Mouse (Mus musculus): Measurements from ENCODE around the gene Xylt1. TPM values are rescaled to one million over a fixed set of nuclear protein-coding genes. Genes with fewer than 3 reads are reported as not detected.

Gene Xylt1
- polyA plus RNA-seq, 1 experiment from 2014 or later = 1.1 TPM

DNA sequence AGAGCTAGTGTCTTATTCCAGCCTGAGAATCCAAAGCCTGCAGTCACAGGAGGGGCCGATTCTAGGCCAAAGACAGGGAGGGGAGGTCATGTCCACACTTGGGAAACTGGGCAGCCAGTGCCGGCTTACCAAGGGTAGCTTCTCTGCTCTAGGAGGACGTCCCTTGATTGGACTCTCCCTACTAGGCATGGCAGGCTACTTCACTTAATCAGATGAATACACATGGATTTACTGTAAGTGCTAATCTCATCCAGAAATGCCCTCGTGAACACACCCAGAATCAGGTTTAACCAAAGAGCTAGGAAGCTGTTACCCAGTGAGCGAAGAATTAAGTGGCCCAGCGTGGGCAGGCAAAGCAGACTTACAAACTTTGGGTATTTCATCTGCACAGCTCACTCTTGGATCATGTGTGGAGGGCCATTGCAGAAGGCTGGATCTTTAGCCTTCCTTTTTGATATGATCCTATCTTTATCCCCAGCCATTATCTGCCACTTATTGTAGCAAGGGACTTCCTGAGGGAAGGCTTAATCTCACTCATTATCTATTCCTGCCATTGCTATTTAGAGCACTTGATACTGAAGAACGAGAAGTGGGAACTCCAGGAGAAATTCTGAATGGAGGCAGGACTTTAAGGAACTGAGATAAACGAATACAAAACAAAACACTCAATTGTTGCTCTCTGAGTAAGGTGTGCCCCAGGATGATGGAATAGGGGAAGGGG is 28.6 kb downstream of the Xylt1 start:
- no peak overlapping the region for H3K4me3 ChIP-seq (ENCODE audit: low read length)
- no peaks in the 10 kb centered on the region for H3K9me3 ChIP-seq (replicated peaks; ENCODE audit: control insufficient read depth, low read length)
- H3K27ac ChIP-seq (ENCODE audit: low read length) = no peak overlapping the region
- no peak overlapping the region for H3K9ac ChIP-seq (ENCODE audit: low read length)
- WGBS = 71% methylated on average over 8 of the region's 8 CpGs
- H3K36me3 ChIP-seq (ENCODE audit: control insufficient read depth, insufficient read depth) = no peaks in the 10 kb centered on the region
- no peak overlapping the region for H3K4me2 ChIP-seq (ENCODE audit: low read depth, low read length)
- H3K27me3 ChIP-seq (ENCODE audit: control insufficient read depth, insufficient read depth, low read length) = no peaks in the 10 kb centered on the region
- no peak for ATAC-seq (replicated peaks; ENCODE audit: extremely low read depth, insufficient read depth, low FRiP score)
- peaks cover 16% of the 10 kb centered on the region for H3K4me1 ChIP-seq (ENCODE audit: control insufficient read depth, insufficient read depth, low read length)

DNA sequence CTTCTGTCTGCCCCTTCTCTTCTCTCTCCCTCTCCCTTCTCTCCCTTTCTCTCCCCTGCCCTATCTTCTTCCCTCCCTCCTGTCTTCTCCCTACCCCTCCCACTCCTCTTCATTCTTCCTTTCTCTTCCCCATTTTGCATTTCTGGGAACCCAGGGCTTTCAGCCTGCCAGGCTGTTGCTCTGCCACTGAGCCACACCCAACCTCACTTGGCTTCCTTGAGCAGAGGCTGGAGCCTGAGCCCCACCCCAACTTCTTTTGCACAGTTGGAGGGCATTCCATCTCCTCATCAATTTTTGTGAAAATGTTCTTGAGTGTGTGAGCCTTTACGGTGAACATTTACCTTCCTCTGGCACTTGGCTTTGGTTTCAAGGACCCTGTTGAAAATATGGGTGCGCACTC is 31.1 kb downstream of the Xylt1 start:
- ATAC-seq (replicated peaks; ENCODE audit: extremely low read depth, insufficient read depth, low FRiP score) = no peak
- no peak overlapping the region for H3K4me3 ChIP-seq (ENCODE audit: low read length)
- H3K4me2 ChIP-seq (ENCODE audit: low read depth, low read length) = no peak overlapping the region
- 80% methylated on average over 2 of the region's 2 CpGs for WGBS
- H3K9ac ChIP-seq (ENCODE audit: low read length) = no peak overlapping the region
- no peaks in the 10 kb centered on the region for H3K9me3 ChIP-seq (replicated peaks; ENCODE audit: control insufficient read depth, low read length)
- H3K27ac ChIP-seq (ENCODE audit: low read length) = no peak overlapping the region
- H3K4me1 ChIP-seq (ENCODE audit: control insufficient read depth, insufficient read depth, low read length) = peaks cover 15% of the 10 kb centered on the region
- no peaks in the 10 kb centered on the region for H3K36me3 ChIP-seq (ENCODE audit: control insufficient read depth, insufficient read depth)
- no peaks in the 10 kb centered on the region for H3K27me3 ChIP-seq (ENCODE audit: control insufficient read depth, insufficient read depth, low read length)

DNA sequence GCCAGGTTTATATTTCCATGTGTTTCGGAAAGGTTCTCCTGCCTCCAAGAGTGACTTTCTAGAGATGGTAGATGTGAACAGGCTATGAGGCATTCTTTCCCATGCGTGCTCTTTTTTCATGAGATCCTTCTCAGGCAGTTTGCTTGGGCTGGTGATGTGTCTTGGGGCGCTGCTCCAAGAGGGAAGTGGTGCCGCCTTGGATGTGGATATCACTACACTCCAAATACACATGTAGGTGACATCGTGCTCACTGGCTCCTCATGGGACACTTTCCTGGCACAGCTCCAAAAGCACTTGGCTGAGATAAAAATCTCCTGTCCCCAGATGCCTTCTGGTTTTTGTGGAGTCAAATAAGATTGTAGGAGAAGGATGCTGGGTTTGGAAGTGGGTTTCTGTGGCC is 31.6 kb downstream of the Xylt1 start:
- 51% methylated on average over 5 of the region's 5 CpGs for WGBS
- H3K27me3 ChIP-seq (ENCODE audit: control insufficient read depth, insufficient read depth, low read length) = no peaks in the 10 kb centered on the region
- H3K27ac ChIP-seq (ENCODE audit: low read length) = no peak overlapping the region
- peaks cover 14% of the 10 kb centered on the region for H3K4me1 ChIP-seq (ENCODE audit: control insufficient read depth, insufficient read depth, low read length)
- no peak overlapping the region for H3K4me3 ChIP-seq (ENCODE audit: low read length)
- no peaks in the 10 kb centered on the region for H3K36me3 ChIP-seq (ENCODE audit: control insufficient read depth, insufficient read depth)
- no peak for ATAC-seq (replicated peaks; ENCODE audit: extremely low read depth, insufficient read depth, low FRiP score)
- H3K4me2 ChIP-seq (ENCODE audit: low read depth, low read length) = no peak overlapping the region
- no peak overlapping the region for H3K9ac ChIP-seq (ENCODE audit: low read length)
- H3K9me3 ChIP-seq (replicated peaks; ENCODE audit: control insufficient read depth, low read length) = no peaks in the 10 kb centered on the region

- H3K4me1 ChIP-seq (ENCODE audit: control insufficient read depth, insufficient read depth, low read length) = peaks cover 14% of the 10 kb centered on the region
- no peaks in the 10 kb centered on the region for H3K36me3 ChIP-seq (ENCODE audit: control insufficient read depth, insufficient read depth)
- peak; percentile 53; the same call in 1 of the 2 replicates for ATAC-seq (replicated peaks; ENCODE audit: extremely low read depth, insufficient read depth, low FRiP score)
- no peaks in the 10 kb centered on the region for H3K27me3 ChIP-seq (ENCODE audit: control insufficient read depth, insufficient read depth, low read length)
- H3K4me3 ChIP-seq (ENCODE audit: low read length) = no peak overlapping the region
- H3K9me3 ChIP-seq (replicated peaks; ENCODE audit: control insufficient read depth, low read length) = no peaks in the 10 kb centered on the region
- H3K4me2 ChIP-seq (ENCODE audit: low read depth, low read length) = no peak overlapping the region
- 48% methylated on average over 12 of the region's 12 CpGs for WGBS
- H3K9ac ChIP-seq (ENCODE audit: low read length) = no peak overlapping the region
- H3K27ac ChIP-seq (ENCODE audit: low read length) = no peak overlapping the region
These were observed 33.7 kb downstream of the Xylt1 start for GRCm38 (mm10) chr7:117414341-117415008.

DNA sequence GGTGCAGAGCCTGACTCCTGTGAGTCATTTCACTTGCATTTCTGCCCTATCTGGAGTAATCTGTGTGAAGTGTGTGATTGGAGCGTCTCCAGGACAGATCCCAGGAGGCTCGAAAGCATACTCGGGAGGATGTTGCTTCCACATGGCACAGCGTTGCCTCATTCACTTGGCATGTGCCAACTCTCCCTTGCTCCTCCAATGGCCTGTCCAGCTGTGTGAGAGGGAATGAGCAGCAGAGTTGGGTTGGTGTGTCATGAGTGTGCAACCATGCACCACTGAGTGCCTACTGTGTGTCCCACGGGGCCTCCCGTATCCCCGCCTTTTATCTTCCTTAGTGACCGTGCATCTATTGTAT is 34.2 kb downstream of the Xylt1 start:
- H3K36me3 ChIP-seq (ENCODE audit: control insufficient read depth, insufficient read depth) = no peaks in the 10 kb centered on the region
- H3K9me3 ChIP-seq (replicated peaks; ENCODE audit: control insufficient read depth, low read length) = no peaks in the 10 kb centered on the region
- no peak overlapping the region for H3K4me2 ChIP-seq (ENCODE audit: low read depth, low read length)
- ATAC-seq (replicated peaks; ENCODE audit: extremely low read depth, insufficient read depth, low FRiP score) = 0 out of 2 replicates have a peak, but pooled peaks have one; percentile 9
- 63% methylated on average over 8 of the region's 8 CpGs for WGBS
- peaks cover 14% of the 10 kb centered on the region for H3K4me1 ChIP-seq (ENCODE audit: control insufficient read depth, insufficient read depth, low read length)
- no peaks in the 10 kb centered on the region for H3K27me3 ChIP-seq (ENCODE audit: control insufficient read depth, insufficient read depth, low read length)
- H3K27ac ChIP-seq (ENCODE audit: low read length) = no peak overlapping the region
- H3K9ac ChIP-seq (ENCODE audit: low read length) = no peak overlapping the region
- no peak overlapping the region for H3K4me3 ChIP-seq (ENCODE audit: low read length)

- no peaks in the 10 kb centered on the region for H3K27me3 ChIP-seq (ENCODE audit: control insufficient read depth, insufficient read depth, low read length)
- no peaks in the 10 kb centered on the region for H3K9me3 ChIP-seq (replicated peaks; ENCODE audit: control insufficient read depth, low read length)
- no peaks in the 10 kb centered on the region for H3K36me3 ChIP-seq (ENCODE audit: control insufficient read depth, insufficient read depth)
- H3K27ac ChIP-seq (ENCODE audit: low read length) = no peak overlapping the region
- no peak overlapping the region for H3K4me2 ChIP-seq (ENCODE audit: low read depth, low read length)
- ATAC-seq (replicated peaks; ENCODE audit: extremely low read depth, insufficient read depth, low FRiP score) = no peak
- WGBS = 55% methylated on average over 5 of the region's 5 CpGs
- H3K9ac ChIP-seq (ENCODE audit: low read length) = no peak overlapping the region
- H3K4me3 ChIP-seq (ENCODE audit: low read length) = no peak overlapping the region
- peaks cover 9% of the 10 kb centered on the region for H3K4me1 ChIP-seq (ENCODE audit: control insufficient read depth, insufficient read depth, low read length)
These were observed 38.3 kb downstream of the Xylt1 start for GRCm38 (mm10) chr7:117419041-117419440.

- Histone ChIP-seq H3K4me2 (ENCODE audit: low read depth, low read length) (no peak overlapping the region), H3K36me3 (ENCODE audit: control insufficient read depth, insufficient read depth) (no peaks in the 10 kb centered on the region), H3K4me1 (ENCODE audit: control insufficient read depth, insufficient read depth, low read length) (peaks cover 2% of the 10 kb centered on the region; the same call in 1 of the 2 replicates), H3K27ac (ENCODE audit: low read length) (no peak overlapping the region), H3K4me3 (ENCODE audit: low read length) (no peak overlapping the region), H3K27me3 (ENCODE audit: control insufficient read depth, insufficient read depth, low read length) (no peaks in the 10 kb centered on the region), H3K9me3 (replicated peaks; ENCODE audit: control insufficient read depth, low read length) (no peaks in the 10 kb centered on the region), H3K9ac (ENCODE audit: low read length) (no peak overlapping the region)
- WGBS = 79% methylated on average over 2 of the region's 2 CpGs
- ATAC-seq (replicated peaks; ENCODE audit: extremely low read depth, insufficient read depth, low FRiP score) = no peak
These were observed 39.1 kb downstream of the Xylt1 start for GRCm38 (mm10) chr7:117419846-117420245.

GRCm38 (mm10) chr7:117420301-117420700 is 39.5 kb downstream of the Xylt1 start:
- no peaks in the 10 kb centered on the region for H3K27me3 ChIP-seq (ENCODE audit: control insufficient read depth, insufficient read depth, low read length)
- H3K4me2 ChIP-seq (ENCODE audit: low read depth, low read length) = no peak overlapping the region
- H3K4me3 ChIP-seq (ENCODE audit: low read length) = no peak overlapping the region
- no peak for ATAC-seq (replicated peaks; ENCODE audit: extremely low read depth, insufficient read depth, low FRiP score)
- no peak overlapping the region for H3K27ac ChIP-seq (ENCODE audit: low read length)
- no peaks in the 10 kb centered on the region for H3K9me3 ChIP-seq (replicated peaks; ENCODE audit: control insufficient read depth, low read length)
- H3K9ac ChIP-seq (ENCODE audit: low read length) = no peak overlapping the region
- no peaks in the 10 kb centered on the region for H3K4me1 ChIP-seq (ENCODE audit: control insufficient read depth, insufficient read depth, low read length)
- no peaks in the 10 kb centered on the region for H3K36me3 ChIP-seq (ENCODE audit: control insufficient read depth, insufficient read depth)

DNA sequence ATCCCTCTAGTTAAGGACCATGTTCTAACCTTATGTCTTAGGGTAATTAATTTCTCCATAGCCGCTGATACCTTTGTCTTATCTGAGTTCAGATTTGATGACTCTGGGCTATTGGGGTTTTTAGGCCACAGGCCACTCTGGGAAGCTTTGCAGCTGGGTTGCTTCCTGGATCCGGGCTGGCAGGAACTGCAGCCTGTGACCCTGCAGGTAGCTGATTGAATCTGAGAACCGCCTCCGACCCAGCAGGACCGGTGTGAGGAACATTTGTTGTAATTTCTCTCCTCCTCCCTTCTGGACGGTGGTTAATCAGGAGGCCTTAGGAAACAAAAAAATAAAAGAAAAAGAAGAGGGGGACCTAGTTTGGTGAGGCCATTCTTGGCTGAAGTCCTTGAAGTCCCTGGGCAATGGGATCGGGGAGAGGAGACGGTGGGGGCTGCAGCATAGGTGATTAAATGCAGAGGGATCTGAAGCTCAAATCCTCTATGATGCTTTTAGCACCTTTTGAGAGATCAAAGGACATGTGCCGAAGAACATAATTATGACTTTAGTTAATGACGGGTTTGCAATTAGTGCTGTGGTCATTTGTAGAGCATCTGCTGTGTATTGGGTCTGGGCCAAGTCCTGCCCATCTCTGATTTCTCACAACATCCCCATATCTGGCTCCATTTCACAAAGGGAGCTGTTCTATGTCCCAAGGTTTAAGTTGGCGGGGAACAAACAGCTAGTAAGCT is 40.2 kb downstream of the Xylt1 start:
- no peaks in the 10 kb centered on the region for H3K4me1 ChIP-seq (ENCODE audit: control insufficient read depth, insufficient read depth, low read length)
- H3K4me2 ChIP-seq (ENCODE audit: low read depth, low read length) = no peak overlapping the region
- no peak for ATAC-seq (replicated peaks; ENCODE audit: extremely low read depth, insufficient read depth, low FRiP score)
- no peaks in the 10 kb centered on the region for H3K36me3 ChIP-seq (ENCODE audit: control insufficient read depth, insufficient read depth)
- H3K9ac ChIP-seq (ENCODE audit: low read length) = no peak overlapping the region
- no peak overlapping the region for H3K27ac ChIP-seq (ENCODE audit: low read length)
- no peak overlapping the region for H3K4me3 ChIP-seq (ENCODE audit: low read length)
- H3K9me3 ChIP-seq (replicated peaks; ENCODE audit: control insufficient read depth, low read length) = no peaks in the 10 kb centered on the region
- H3K27me3 ChIP-seq (ENCODE audit: control insufficient read depth, insufficient read depth, low read length) = no peaks in the 10 kb centered on the region
- 61% methylated on average over 11 of the region's 11 CpGs for WGBS

Measured in heart, embryonic 16.5 days (tissue).